Mouse (Mus musculus) MEL (cell line): Measurements from ENCODE around the gene Aaas.
A peak's percentile ranks its signal among the peaks of the same experiment; 100 is the strongest.

Source experiments
- CTCF ChIP-seq, 3 experiments: IDR thresholded peaks in 2 of 3; conservative IDR thresholded peaks in 1 of 3; 2 replicates each; pipeline ENCODE4 v1.5.1; 2011 to 2012; ENCODE audit warnings: low read length in 3 of 3, low read depth in 2 of 3, mild to moderate bottlenecking in 2 of 3, improper control_type of control experiment in 1 of 3, inconsistent platforms in 1 of 3, mixed read lengths in 1 of 3, moderate library complexity in 1 of 3; ENCODE audit not compliant: control insufficient read depth in 1 of 3, insufficient read depth in 1 of 3, poor library complexity in 1 of 3, severe bottlenecking in 1 of 3
- EP300 ChIP-seq, 2 experiments: IDR thresholded peaks; 2 replicates each; pipeline ENCODE4 v1.6.1; 2011; ENCODE audit warnings: improper control_type of control experiment in 2 of 2, low read length in 2 of 2, low read depth in 1 of 2, mild to moderate bottlenecking in 1 of 2
- GATA1 ChIP-seq: IDR thresholded peaks from 2 replicates; pipeline ENCODE4 v1.6.1; 2011; ENCODE audit warnings: low read depth, low read length, improper control_type of control experiment
- MAX ChIP-seq: IDR thresholded peaks from 2 replicates; pipeline ENCODE4 v1.6.1; 2011; ENCODE audit warnings: low read length, improper control_type of control experiment
- MXI1 ChIP-seq: IDR thresholded peaks from 2 replicates; pipeline ENCODE4 v1.6.1; 2011; ENCODE audit warnings: mild to moderate bottlenecking, low read depth, low read length, improper control_type of control experiment
- MYC ChIP-seq: IDR thresholded peaks from 2 replicates; pipeline ENCODE4 v1.6.1; 2011; ENCODE audit warnings: low read depth, mild to moderate bottlenecking, low read length, improper control_type of control experiment, moderate library complexity
- NELFE ChIP-seq: IDR thresholded peaks from 2 replicates; pipeline ENCODE4 v1.6.1; 2011; ENCODE audit warnings: low read depth, low read length, improper control_type of control experiment
- NRF1 ChIP-seq: IDR thresholded peaks from 2 replicates; pipeline ENCODE4 v1.6.1; 2014; ENCODE audit warnings: low read depth, mild to moderate bottlenecking, inconsistent platforms, low read length, improper control_type of control experiment, moderate library complexity; ENCODE audit not compliant: poor library complexity, insufficient read depth, severe bottlenecking
- POLR2A ChIP-seq, 2 experiments: IDR thresholded peaks; 2 replicates each; pipeline ENCODE4 v1.6.1; 2011 to 2012; ENCODE audit warnings: low read length in 2 of 2, mild to moderate bottlenecking in 2 of 2, control low read depth in 1 of 2, improper control_type of control experiment in 1 of 2, low read depth in 1 of 2, moderate library complexity in 1 of 2; ENCODE audit not compliant: control insufficient read depth in 1 of 2, insufficient read depth in 1 of 2, poor library complexity in 1 of 2
- TCF12 ChIP-seq: IDR thresholded peaks from 2 replicates; pipeline ENCODE4 v1.6.1; 2014; ENCODE audit warnings: low read depth, mild to moderate bottlenecking, inconsistent platforms, low read length, improper control_type of control experiment, moderate library complexity
- USF1 ChIP-seq: IDR thresholded peaks from 2 replicates; pipeline ENCODE4 v1.6.1; 2014; ENCODE audit warnings: low read depth, mild to moderate bottlenecking, inconsistent platforms, low read length, improper control_type of control experiment, moderate library complexity
- ZKSCAN1 ChIP-seq: IDR thresholded peaks from 2 replicates; pipeline ENCODE4 v1.6.1; 2012; ENCODE audit warnings: low read depth, mild to moderate bottlenecking, inconsistent platforms, low read length, improper control_type of control experiment, moderate library complexity
- ZNF384 ChIP-seq: IDR thresholded peaks from 2 replicates; pipeline ENCODE4 v1.6.1; 2012; ENCODE audit warnings: low read depth, mild to moderate bottlenecking, inconsistent platforms, low read length, improper control_type of control experiment

DNA sequence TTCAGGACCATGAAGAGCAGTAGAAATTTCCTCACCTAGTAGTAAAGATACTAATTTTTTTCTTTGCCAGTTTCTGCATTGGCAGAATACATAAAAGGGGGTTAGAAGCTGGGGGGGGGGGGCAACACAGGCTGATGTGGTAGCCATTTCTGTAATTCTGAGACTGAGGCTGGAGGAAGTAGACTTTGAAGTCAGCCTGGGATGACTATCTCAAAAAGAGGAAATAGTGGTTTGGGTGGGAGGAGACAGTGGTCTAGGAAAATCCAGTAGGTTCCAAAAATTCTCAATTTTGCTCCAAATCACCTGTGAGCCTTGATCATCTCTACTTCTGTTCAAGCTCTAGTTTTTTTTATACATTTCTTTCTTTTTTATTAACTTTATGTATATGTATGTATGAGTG lies 39.1 kb downstream of the Aaas start:
- TF ChIP-seq ZNF384 (0 out of 2 replicates have a peak, but pooled peaks have one; percentile 15), CTCF (IDR thresholded peaks at IDR 0.05 in 2 of 3, conservative IDR thresholded peaks at IDR 0.05 in 1 of 3; ENCODE audit: control insufficient read depth in 1 of 3, insufficient read depth in 1 of 3, low read depth in 2 of 3, low read length in 3 of 3, poor library complexity in 1 of 3, severe bottlenecking in 1 of 3) (no peak), MYC (no peak), TCF12 (no peak), MXI1 (no peak), USF1 (no peak), NELFE (no peak), NRF1 (no peak), MAX (no peak), GATA1 (no peak), POLR2A (IDR thresholded peaks at IDR 0.05; ENCODE audit: control insufficient read depth in 1 of 2, insufficient read depth in 1 of 2, low read depth in 1 of 2, low read length in 2 of 2, poor library complexity in 1 of 2) (no peak), EP300 (IDR thresholded peaks at IDR 0.05; ENCODE audit: low read depth in 1 of 2, low read length in 2 of 2) (peak; percentile 42 to 78; a peak in 3 of 4 replicates), ZKSCAN1 (no peak)
